Mouse (Mus musculus) kidney, postnatal 0 days (tissue): ENCODE measurements around the gene Gm20388. TPM values are rescaled to one million over a fixed set of nuclear protein-coding genes. Genes with fewer than 3 reads are reported as not detected.
A peak's percentile ranks its signal among the peaks of the same experiment; 100 is the strongest.

Source experiments
- ATAC-seq: fragments of 200-750 bp; cut with Nextera tagmentation; replicated peaks from 2 replicates; pipeline ENCODE4 v1.8.0; 2017; ENCODE audit warnings: low read depth, moderate number of reproducible peaks, moderate TSS enrichment, moderate library complexity; ENCODE audit not compliant: low FRiP score
- DNase-seq: peaks from one replicate; pipeline ENCODE4 v3.0.0-alpha.2; 2016; ENCODE audit warnings: low spot score
- H3K27ac ChIP-seq: fragments of 300-500 bp; sonication (generic); 2 replicates; pipeline ENCODE4 v1.5.1; 2014; ENCODE audit warnings: mild to moderate bottlenecking
- H3K27me3 ChIP-seq: fragments of 300-500 bp; sonication (generic); 2 replicates; pipeline ENCODE4 v1.6.1; 2014; ENCODE audit warnings: low read length, mixed read lengths; ENCODE audit not compliant: insufficient read depth
- H3K36me3 ChIP-seq: fragments of 300-500 bp; sonication (generic); 2 replicates; pipeline ENCODE4 v1.6.1; 2014; ENCODE audit warnings: low read length, mixed read lengths; ENCODE audit not compliant: insufficient read depth
- H3K4me1 ChIP-seq: fragments of 300-500 bp; sonication (generic); replicated peaks from 2 replicates; pipeline ENCODE4 v1.6.1; 2014; ENCODE audit warnings: antibody characterized with exemption, low read length, mixed read lengths; ENCODE audit not compliant: insufficient read depth
- H3K4me2 ChIP-seq: fragments of 300-500 bp; sonication (generic); 2 replicates; pipeline ENCODE4 v1.6.1; 2014; ENCODE audit warnings: mild to moderate bottlenecking, low read length, moderate library complexity, mixed read lengths
- H3K4me3 ChIP-seq: fragments of 300-500 bp; sonication (generic); replicated peaks from 2 replicates; pipeline ENCODE4 v1.5.1; 2014; ENCODE audit warnings: low read depth, low read length
- H3K9ac ChIP-seq: fragments of 300-500 bp; sonication (generic); 2 replicates; pipeline ENCODE4 v1.6.1; 2014; ENCODE audit warnings: low read depth, low read length
- H3K9me3 ChIP-seq: fragments of 300-500 bp; sonication (generic); replicated peaks from 2 replicates; pipeline ENCODE4 v1.6.1; 2016; ENCODE audit warnings: low read length, inconsistent platforms, mixed read lengths
- CTCF ChIP-seq: IDR thresholded peaks from 2 replicates; pipeline ENCODE4 v1.5.1; 2016; ENCODE audit warnings: antibody characterized with exemption, low read depth, mild to moderate bottlenecking, moderate library complexity
- WGBS: fragments of 180-500 bp; shearing (Covaris S2); extraction: QIAGEN DNeasy Blood & Tissue Kit; methylation state at CpG from one replicate; pipeline ENCODE4 v1.1.7; 2014; 5-methylcytosine and 5-hydroxymethylcytosine counted together
- polyA plus RNA-seq: library from polyadenylated mRNA; unstranded; fragments of >200 nt; fragmentation: Nextera tagmentation; extraction: Ambion mirVana; gene quantifications from 2 replicates; pipeline ENCODE4 v1.2.1, GENCODE M21; 2015

The Gm20388 gene
- polyA plus RNA-seq, 1 experiment from 2014 or later = not detected

- Histone ChIP-seq H3K9ac (peak within 1 kb of the TSS; percentile 61), H3K27ac (peak within 1 kb of the TSS; percentile 87), H3K9me3 (no peaks in the 10 kb centered on the region), H3K4me2 (peak within 1 kb of the TSS; percentile 81), H3K4me1 (peaks cover 8% of the 10 kb centered on the region; the same call in 1 of the 2 replicates), H3K4me3 (peak within 1 kb of the TSS; percentile 51), H3K36me3 (no peaks in the 10 kb centered on the region), H3K27me3 (peaks cover 11% of the 10 kb centered on the region; the same call in 1 of the 2 replicates)
- peak; percentile 94 for ATAC-seq
- TF ChIP-seq CTCF = peak; percentile 60
- WGBS = under 1% methylated on average over 61 of the region's 61 CpGs
- peak; percentile 99 for DNase-seq
Measured at GRCm38 (mm10) chr8:120113758-120114255, 203.2 kb downstream of the Gm20388 start, which contains the start of gene 6430548M08Rik. 6430548M08Rik (plus strand) TSS chr8:120114152.

- peak; percentile 67 for ATAC-seq
- Histone ChIP-seq H3K4me2 (peak overlapping the region; percentile 81), H3K27me3 (peaks cover 11% of the 10 kb centered on the region; the same call in 1 of the 2 replicates), H3K9me3 (no peaks in the 10 kb centered on the region), H3K4me1 (peaks cover 8% of the 10 kb centered on the region; the same call in 1 of the 2 replicates), H3K36me3 (no peaks in the 10 kb centered on the region), H3K9ac (peak overlapping the region; percentile 50), H3K4me3 (peak overlapping the region; percentile 51), H3K27ac (no peak overlapping the region)
- 1% methylated on average over 46 of the region's 46 CpGs for WGBS
- TF ChIP-seq CTCF = no peak
- peak; percentile 34 for DNase-seq
Measured at GRCm38 (mm10) chr8:120114315-120114841, 203.7 kb downstream of the Gm20388 start.

GRCm38 (mm10) chr8:120116600-120116999, 206.0 kb downstream of the Gm20388 start:
- no peak for TF ChIP-seq CTCF
- no peak for ATAC-seq
- Histone ChIP-seq H3K27ac (no peak overlapping the region), H3K9ac (no peak overlapping the region), H3K36me3 (no peaks in the 10 kb centered on the region), H3K27me3 (peaks cover 11% of the 10 kb centered on the region; the same call in 1 of the 2 replicates), H3K4me2 (no peak overlapping the region), H3K4me1 (peaks cover 8% of the 10 kb centered on the region; the same call in 1 of the 2 replicates), H3K9me3 (no peaks in the 10 kb centered on the region), H3K4me3 (no peak overlapping the region)
- 66% methylated on average over 7 of the region's 7 CpGs for WGBS
- DNase-seq = no peak

GRCm38 (mm10) chr8:120118162-120118561, 207.5 kb downstream of the Gm20388 start:
- DNase-seq = peak; percentile 35
- Histone ChIP-seq H3K27ac (no peak overlapping the region), H3K4me3 (no peak overlapping the region), H3K4me2 (no peak overlapping the region), H3K9ac (no peak overlapping the region), H3K27me3 (peaks cover 11% of the 10 kb centered on the region; the same call in 1 of the 2 replicates), H3K4me1 (peaks cover 8% of the 10 kb centered on the region; the same call in 1 of the 2 replicates), H3K36me3 (no peaks in the 10 kb centered on the region), H3K9me3 (no peaks in the 10 kb centered on the region)
- ATAC-seq = no peak
- TF ChIP-seq CTCF = no peak
- WGBS = 58% methylated on average over 9 of the region's 9 CpGs

- Histone ChIP-seq H3K36me3 (no peaks in the 10 kb centered on the region), H3K27ac (no peak overlapping the region), H3K27me3 (peaks cover 11% of the 10 kb centered on the region; the same call in 1 of the 2 replicates), H3K4me3 (no peak overlapping the region), H3K4me2 (no peak overlapping the region), H3K4me1 (peaks cover 8% of the 10 kb centered on the region; the same call in 1 of the 2 replicates), H3K9ac (no peak overlapping the region), H3K9me3 (no peaks in the 10 kb centered on the region)
- ATAC-seq (no peak), DNase-seq (no peak)
- no peak for TF ChIP-seq CTCF
- WGBS = 79% methylated on average over 5 of the region's 5 CpGs
Measured at GRCm38 (mm10) chr8:120118847-120119246, 208.2 kb downstream of the Gm20388 start.

GRCm38 (mm10) chr8:120119429-120119828, 208.8 kb downstream of the Gm20388 start:
- WGBS = 65% methylated on average over 3 of the region's 3 CpGs
- Histone ChIP-seq H3K9ac (no peak overlapping the region), H3K27me3 (peaks cover 10% of the 10 kb centered on the region; the same call in 1 of the 2 replicates), H3K4me2 (no peak overlapping the region), H3K27ac (no peak overlapping the region), H3K4me1 (peaks cover 5% of the 10 kb centered on the region; the same call in 1 of the 2 replicates), H3K9me3 (no peaks in the 10 kb centered on the region), H3K36me3 (no peaks in the 10 kb centered on the region), H3K4me3 (no peak overlapping the region)
- no peak for TF ChIP-seq CTCF
- DNase-seq = no peak
- no peak for ATAC-seq
